Mouse (Mus musculus) bone marrow, adult 2 months (tissue): ENCODE measurements around the gene Dnaja3. TPM values are rescaled to one million over a fixed set of nuclear protein-coding genes. Genes with fewer than 3 reads are reported as not detected.

Source experiments
- H3K27ac ChIP-seq: fragments of 200-500 bp; 2 replicates; pipeline ENCODE4 v1.5.1; 2012; ENCODE audit warnings: low read depth, mild to moderate bottlenecking, control low read depth, inconsistent platforms, low read length; ENCODE audit not compliant: control insufficient read depth, poor library complexity, insufficient read depth
- H3K4me1 ChIP-seq: fragments of 200-500 bp; 2 replicates; pipeline ENCODE4 v1.6.1; 2011; ENCODE audit warnings: low read length; ENCODE audit not compliant: control insufficient read depth, insufficient read depth
- H3K4me3 ChIP-seq: fragments of 200-500 bp; replicated peaks from 2 replicates; pipeline ENCODE3; 2011; ENCODE audit warnings: mild to moderate bottlenecking, low read depth, low read length, control low read depth; ENCODE audit not compliant: control insufficient read depth
- CTCF ChIP-seq: fragments of 200-500 bp; IDR thresholded peaks from 2 replicates; pipeline ENCODE4 v1.5.1; 2011; ENCODE audit warnings: low read length, control low read depth; ENCODE audit not compliant: control insufficient read depth, insufficient read depth
- POLR2A ChIP-seq: fragments of 200-500 bp; IDR thresholded peaks from 2 replicates; pipeline ENCODE4 v1.6.1; 2011; ENCODE audit warnings: low read depth, mild to moderate bottlenecking, control low read depth, low read length, borderline replicate concordance; ENCODE audit not compliant: control insufficient read depth
- WGBS: fragments of 180-500 bp; shearing (Covaris S2); methylation state at CpG from one replicate; pipeline ENCODE4 v1.1.7; 2018; 5-methylcytosine and 5-hydroxymethylcytosine counted together
- polyA plus RNA-seq: library from polyadenylated mRNA; stranded (reverse); fragments of >200 nt; gene quantifications from 2 replicates; pipeline ENCODE4 v1.2.4, GENCODE M21; 2011; ENCODE audit warnings: low replicate concordance; ENCODE audit not compliant: missing spikeins, insufficient read depth, insufficient read length

The Dnaja3 gene
- polyA plus RNA-seq, 1 experiment = 11.7 TPM

DNA sequence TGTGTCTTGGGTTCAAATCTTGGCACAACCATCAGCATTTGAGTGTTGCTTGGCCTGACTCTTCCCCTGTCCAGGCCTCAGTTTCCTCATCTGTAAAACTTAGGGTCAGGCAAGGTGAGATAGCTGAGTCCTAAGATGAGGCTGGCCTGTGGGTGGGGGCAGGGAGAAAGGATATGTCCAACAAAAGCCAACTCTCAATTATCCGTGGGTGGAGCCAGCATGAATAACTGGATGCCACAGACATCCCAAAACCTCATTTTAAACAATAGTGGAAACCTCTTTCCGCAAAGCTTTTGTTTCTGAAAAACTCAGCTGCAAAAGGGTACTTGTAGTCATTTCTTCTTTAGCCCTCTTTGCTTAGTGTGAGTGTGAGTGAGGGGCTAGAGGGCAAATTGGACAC is 43.0 kb upstream of the Dnaja3 start:
- H3K4me3 ChIP-seq = no peak overlapping the region
- no peaks in the 10 kb centered on the region for H3K4me1 ChIP-seq
- no peak overlapping the region for H3K27ac ChIP-seq
- TF ChIP-seq POLR2A = no peak
- no peak for TF ChIP-seq CTCF
- 86% methylated on average over 2 of the region's 2 CpGs for whole genome bisulfite sequencing

DNA sequence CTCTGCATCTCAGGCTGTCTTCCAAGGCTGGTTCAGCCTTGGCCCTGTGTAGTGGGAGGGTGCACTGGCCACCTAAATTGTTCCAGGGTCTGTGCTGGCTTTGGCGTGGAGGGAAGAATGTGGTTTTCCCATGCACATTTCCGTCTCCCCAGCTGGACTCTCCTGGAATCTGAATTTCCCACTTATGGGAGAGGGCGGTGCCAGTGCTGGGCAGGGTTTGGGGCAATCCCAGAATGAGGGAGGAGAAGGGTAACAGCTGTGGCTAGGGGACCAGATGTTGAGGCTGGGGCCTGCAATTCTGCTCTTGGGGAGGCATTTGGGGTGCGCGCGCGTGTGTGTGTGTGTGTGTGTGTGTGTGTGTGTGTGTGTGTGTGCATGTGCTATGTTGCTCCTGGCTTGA is 42.5 kb upstream of the Dnaja3 start:
- H3K27ac ChIP-seq = no peak overlapping the region
- 74% methylated on average over 7 of the region's 7 CpGs for WGBS
- H3K4me3 ChIP-seq = no peak overlapping the region
- no peaks in the 10 kb centered on the region for H3K4me1 ChIP-seq
- TF ChIP-seq POLR2A = no peak
- no peak for TF ChIP-seq CTCF

DNA sequence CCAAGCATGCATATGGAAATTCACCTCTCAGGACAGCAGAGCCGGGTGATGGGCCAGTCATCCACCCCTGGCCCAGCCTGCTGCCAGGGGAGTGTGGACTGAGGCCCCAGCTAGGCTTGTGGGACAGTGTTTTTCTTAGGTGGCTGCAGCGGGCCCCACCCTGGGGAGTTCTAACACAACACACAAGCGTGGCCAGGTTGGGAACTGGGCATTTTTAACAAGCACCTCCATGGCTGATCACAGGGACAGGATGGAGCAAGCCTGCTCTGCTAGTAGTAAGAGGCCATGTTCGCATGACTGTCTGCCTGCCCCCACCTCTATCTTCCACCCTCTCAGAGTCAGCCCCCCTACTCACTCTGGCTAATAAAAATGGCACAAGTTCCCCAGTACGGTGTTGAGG is 41.7 kb upstream of the Dnaja3 start:
- Histone ChIP-seq H3K4me1 (no peaks in the 10 kb centered on the region), H3K4me3 (no peak overlapping the region), H3K27ac (no peak overlapping the region)
- TF ChIP-seq POLR2A (no peak), CTCF (no peak)
- WGBS = 87% methylated on average over 5 of the region's 5 CpGs

DNA sequence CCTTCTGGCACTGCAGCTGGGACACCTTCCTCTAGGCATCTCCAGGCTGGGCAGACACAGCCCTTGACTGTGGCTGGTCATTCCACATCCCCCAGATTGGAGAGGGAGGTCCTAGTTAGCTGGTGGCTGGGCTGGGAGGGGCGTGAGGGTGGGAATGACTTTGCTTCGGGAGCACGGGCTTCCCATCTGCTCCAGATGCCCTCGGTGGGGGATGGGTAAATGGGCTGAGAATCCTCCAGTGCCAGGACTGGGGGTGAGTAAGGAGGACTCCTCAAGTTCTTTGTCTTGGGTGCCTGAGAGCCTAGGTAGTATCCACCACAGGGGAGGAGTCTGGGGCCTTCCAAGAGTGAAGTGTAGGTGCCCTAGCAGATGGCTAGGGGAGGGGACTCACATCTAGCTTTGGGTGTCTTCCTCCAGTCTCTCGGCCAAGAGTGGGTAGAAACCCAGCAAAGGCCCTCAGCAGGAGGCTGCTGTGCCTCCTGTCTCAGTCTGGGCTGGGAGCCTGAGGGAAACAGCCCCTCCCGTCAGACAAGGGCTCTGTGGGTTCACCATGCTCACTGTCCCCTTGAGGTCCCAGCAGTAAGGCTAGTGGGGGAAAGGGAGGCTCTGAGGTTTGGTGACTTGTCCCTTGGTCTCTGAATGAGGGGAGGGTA is 40.8 kb upstream of the Dnaja3 start:
- Histone ChIP-seq H3K27ac (no peak overlapping the region), H3K4me3 (no peak overlapping the region), H3K4me1 (no peaks in the 10 kb centered on the region)
- 61% methylated on average over 6 of the region's 6 CpGs for WGBS
- TF ChIP-seq POLR2A = no peak
- TF ChIP-seq CTCF = no peak

DNA sequence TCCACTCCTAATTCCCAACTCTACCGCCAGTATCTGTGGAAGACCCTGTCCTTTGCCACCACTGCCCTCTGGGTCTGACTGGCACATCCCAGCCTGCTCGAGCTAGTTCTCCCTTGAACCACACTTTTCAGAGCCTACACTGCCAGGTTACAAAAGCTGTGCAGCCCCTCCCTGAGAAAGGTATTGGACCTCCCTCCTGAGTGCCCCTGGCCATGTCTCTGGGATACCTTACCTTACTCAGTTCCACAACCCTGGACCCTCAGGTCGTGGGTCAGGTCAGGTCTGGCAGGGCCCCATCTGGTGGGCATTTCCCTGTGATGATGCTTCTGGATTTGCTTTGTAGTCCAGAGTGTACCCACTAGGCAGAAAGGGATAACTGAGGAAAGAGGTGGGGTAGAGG is 40.2 kb upstream of the Dnaja3 start:
- H3K4me1 ChIP-seq = no peaks in the 10 kb centered on the region
- no peak overlapping the region for H3K27ac ChIP-seq
- TF ChIP-seq POLR2A = no peak
- TF ChIP-seq CTCF = no peak
- H3K4me3 ChIP-seq = no peak overlapping the region
- 76% methylated on average over 3 of the region's 3 CpGs for WGBS

DNA sequence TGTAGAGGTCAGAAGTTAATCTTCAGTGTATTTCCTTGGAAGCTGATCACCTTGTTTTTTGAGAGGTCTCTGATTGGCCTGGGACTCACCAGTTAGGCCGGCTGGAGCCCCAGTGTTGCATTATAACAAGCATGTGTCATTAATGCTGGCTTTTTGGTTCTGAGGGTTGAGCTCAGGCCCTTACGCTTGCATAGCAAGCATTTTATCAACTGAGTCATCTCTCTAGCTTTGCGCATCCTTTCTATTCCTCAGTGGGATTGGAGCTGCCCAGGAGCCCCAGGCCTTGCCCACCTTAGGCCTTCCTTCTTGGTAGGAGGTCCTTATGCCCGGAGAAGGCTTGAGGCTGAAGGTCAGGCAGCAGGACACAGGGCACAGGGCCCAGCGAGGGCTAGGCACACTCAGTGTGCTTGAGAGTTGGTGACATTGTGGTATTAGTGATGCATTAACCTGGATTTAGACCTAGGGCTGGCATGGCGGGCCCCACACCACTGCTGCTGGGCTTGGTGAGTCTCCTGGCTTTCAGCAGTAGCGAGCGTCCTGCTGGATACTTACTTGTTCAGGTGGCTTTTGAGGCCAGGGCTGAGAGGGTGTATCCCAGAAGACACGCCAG is 39.0 kb upstream of the Dnaja3 start:
- no peak for TF ChIP-seq CTCF
- TF ChIP-seq POLR2A = no peak
- WGBS = 74% methylated on average over 9 of the region's 9 CpGs
- H3K4me3 ChIP-seq = no peak overlapping the region
- H3K27ac ChIP-seq = no peak overlapping the region
- H3K4me1 ChIP-seq = no peaks in the 10 kb centered on the region

DNA sequence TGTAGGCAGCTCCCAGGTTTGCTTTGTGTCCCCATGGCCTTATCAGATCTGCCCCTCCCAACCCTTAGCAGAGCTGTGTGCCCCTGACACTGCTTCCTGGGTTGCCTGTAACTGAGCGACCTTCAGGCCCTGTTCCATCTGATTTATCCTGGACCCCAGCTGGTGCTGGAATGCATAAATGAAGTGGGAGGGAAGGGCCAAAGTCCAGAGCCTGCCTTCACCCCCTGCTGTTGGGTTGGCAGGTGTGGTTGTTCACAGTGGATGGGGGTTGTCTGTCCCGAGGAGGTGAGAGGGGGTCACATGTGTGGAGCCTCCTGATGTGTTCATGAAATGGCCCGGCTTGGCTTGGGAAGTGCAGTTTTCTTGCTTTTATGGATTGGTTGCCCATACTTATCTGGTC is 37.6 kb upstream of the Dnaja3 start:
- Histone ChIP-seq H3K27ac (no peak overlapping the region), H3K4me3 (no peak overlapping the region), H3K4me1 (no peaks in the 10 kb centered on the region; the same call in 1 of the 2 replicates)
- WGBS = 73% methylated on average over 3 of the region's 3 CpGs
- TF ChIP-seq POLR2A (no peak), CTCF (no peak)

DNA sequence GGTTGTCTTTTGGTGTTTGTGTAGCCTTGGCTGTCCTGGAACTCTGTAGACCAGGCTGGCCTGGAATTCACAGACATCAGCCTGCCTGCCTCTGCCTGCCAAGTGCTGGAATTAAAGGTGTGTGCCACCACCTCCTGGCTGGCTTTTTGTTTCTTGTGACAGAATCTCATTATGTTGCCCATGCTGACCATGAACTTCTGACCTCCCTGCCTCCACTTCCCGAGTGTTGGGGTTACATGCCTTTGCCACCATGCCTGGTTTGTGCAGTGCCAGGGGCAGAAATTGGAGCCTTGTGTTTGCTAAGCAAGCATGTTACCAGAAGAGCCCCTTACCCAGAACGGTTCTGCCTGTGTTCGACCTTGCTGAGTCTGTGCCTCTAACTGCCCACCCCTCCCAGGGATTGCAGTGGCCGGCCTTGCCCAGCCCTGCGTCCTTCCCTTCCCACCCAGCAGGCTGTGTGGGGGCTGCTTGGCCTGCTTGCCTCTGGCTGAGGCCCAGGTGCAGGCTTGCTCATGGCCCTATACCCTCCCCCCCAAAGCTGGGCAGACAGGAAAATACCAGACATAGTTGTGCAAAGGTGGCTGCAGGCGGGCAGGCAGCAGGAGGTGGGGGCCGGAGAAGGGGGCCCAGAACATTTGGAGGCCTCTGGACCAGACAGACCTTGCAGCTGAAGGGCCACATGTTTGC is 36.9 kb upstream of the Dnaja3 start:
- no peak overlapping the region for H3K4me3 ChIP-seq
- H3K27ac ChIP-seq = no peak overlapping the region
- TF ChIP-seq CTCF (no peak), POLR2A (no peak)
- 69% methylated on average over 7 of the region's 7 CpGs for WGBS
- H3K4me1 ChIP-seq = no peaks in the 10 kb centered on the region; the same call in 1 of the 2 replicates
